ENCODE assay signal across 8 mouse cellular contexts in genomic region chr1:171329433-171330215, GRCm38 (mm10). TPM values are rescaled to one million over a fixed set of nuclear protein-coding genes. Genes with fewer than 3 reads are reported as not detected.
DNase-seq lines count a peak whose midpoint lies in the region; ATAC-seq and TF ChIP-seq lines count a peak whose summit lies in the region.

No protein-coding gene starts in this region.

- WGBS in cerebellum, adult 2 months = 2% methylated on average over 51 of the region's 61 CpGs
- WGBS in forebrain, embryonic 16.5 days = under 1% methylated on average over 40 of the region's 61 CpGs
- under 1% methylated on average over 59 of the region's 61 CpGs for WGBS in kidney, embryonic 14.5 days
- under 1% methylated on average over 36 of the region's 61 CpGs for WGBS in stomach, embryonic 16.5 days

- H3K4me3 ChIP-seq in C2C12 (ENCODE audit: insufficient read depth, poor library complexity, severe bottlenecking) = peak overlapping the region; percentile 76
- peak overlapping the region; percentile 85 for H3K4me3 ChIP-seq in cerebellum, adult 2 months (replicated peaks; ENCODE audit: insufficient read depth, low read depth, low read length)
- H3K4me3 ChIP-seq in forebrain, embryonic 16.5 days (replicated peaks; ENCODE audit: low read length) = peak overlapping the region; percentile 88
- peak overlapping the region; percentile 87 for H3K4me3 ChIP-seq in kidney, embryonic 14.5 days (ENCODE audit: low read length)
- peak overlapping the region; percentile 96 for H3K4me3 ChIP-seq in megakaryocyte, embryonic 14.5 days (replicated peaks)
- H3K4me3 ChIP-seq in stomach, embryonic 16.5 days (replicated peaks; ENCODE audit: low read length) = peak overlapping the region; percentile 79

- ATAC-seq in cerebellum, adult (ENCODE audit: insufficient number of reproducible peaks, low FRiP score, low TSS enrichment) = peak; percentile 16
- peak; percentile 83 for ATAC-seq in forebrain, embryonic 16.5 days
- peak; percentile 91 for ATAC-seq in kidney, embryonic 14.5 days (ENCODE audit: low FRiP score, low TSS enrichment)
- ATAC-seq in stomach, embryonic 16.5 days (ENCODE audit: insufficient read depth, low FRiP score) = peak; percentile 90

- peak overlapping the region; percentile 96 for H3K9ac ChIP-seq in forebrain, embryonic 16.5 days (replicated peaks; ENCODE audit: low read depth, low read length)
- H3K9ac ChIP-seq in kidney, embryonic 14.5 days (ENCODE audit: low read depth, low read length) = peak overlapping the region; percentile 93
- H3K9ac ChIP-seq in stomach, embryonic 16.5 days (ENCODE audit: low read length) = peak overlapping the region; percentile 98

- peaks cover 21% of the 10 kb centered on the region for H3K36me3 ChIP-seq in C2C12 (ENCODE audit: control insufficient read depth, insufficient read depth)
- no peaks in the 10 kb centered on the region for H3K36me3 ChIP-seq in forebrain, embryonic 16.5 days (ENCODE audit: control insufficient read depth, insufficient read depth)
- H3K36me3 ChIP-seq in kidney, embryonic 14.5 days (ENCODE audit: control insufficient read depth, insufficient read depth, low read length) = peaks cover 8% of the 10 kb centered on the region
- peaks cover 51% of the 10 kb centered on the region for H3K36me3 ChIP-seq in megakaryocyte, embryonic 14.5 days (replicated peaks; ENCODE audit: low read length)
- H3K36me3 ChIP-seq in stomach, embryonic 16.5 days (ENCODE audit: control insufficient read depth, insufficient read depth, low read length) = no peaks in the 10 kb centered on the region

- H3K4me2 ChIP-seq in forebrain, embryonic 16.5 days (ENCODE audit: low read length) = peak overlapping the region; percentile 83
- H3K4me2 ChIP-seq in kidney, embryonic 14.5 days (replicated peaks; ENCODE audit: low read depth, low read length) = peak overlapping the region; percentile 76
- H3K4me2 ChIP-seq in stomach, embryonic 16.5 days (ENCODE audit: low read depth, low read length) = peak overlapping the region; percentile 92

- H3K27me3 ChIP-seq in C2C12 (ENCODE audit: control insufficient read depth, insufficient read depth, insufficient read length) = no peaks in the 10 kb centered on the region
- H3K27me3 ChIP-seq in cerebellum, adult 2 months (ENCODE audit: control insufficient read depth, insufficient read depth, low read length) = no peaks in the 10 kb centered on the region
- no peaks in the 10 kb centered on the region for H3K27me3 ChIP-seq in forebrain, embryonic 16.5 days (replicated peaks; ENCODE audit: control insufficient read depth, insufficient read depth, low read length)
- no peaks in the 10 kb centered on the region for H3K27me3 ChIP-seq in kidney, embryonic 14.5 days (ENCODE audit: control insufficient read depth, insufficient read depth, low read length)
- no peaks in the 10 kb centered on the region for H3K27me3 ChIP-seq in megakaryocyte, embryonic 14.5 days (replicated peaks)
- no peaks in the 10 kb centered on the region for H3K27me3 ChIP-seq in stomach, embryonic 16.5 days (ENCODE audit: control insufficient read depth, insufficient read depth, low read length)

- TF ChIP-seq POLR2A in cerebellum, adult 2 months (IDR thresholded peaks at IDR 0.05; ENCODE audit: borderline replicate concordance, insufficient read depth, low read length) = no peak

- H3K79me3 ChIP-seq in C2C12 (ENCODE audit: low read depth) = peaks cover 66% of the 10 kb centered on the region

- H3K79me2 ChIP-seq in C2C12 (ENCODE audit: control insufficient read depth, insufficient read depth) = peaks cover 93% of the 10 kb centered on the region

- peak overlapping the region; percentile 95 for H3ac ChIP-seq in C2C12 (ENCODE audit: control insufficient read depth, insufficient read length, low read depth)

- DNase-seq in cerebellum, postnatal 25 days = no peak
- DNase-seq in cerebellum, adult 2 months = peak; percentile 30 to 56

- H3K27ac ChIP-seq in cerebellum, adult 2 months (ENCODE audit: insufficient read depth, low read length) = peak overlapping the region; percentile 97; the same call in 1 of the 2 replicates
- peak overlapping the region; percentile 99 for H3K27ac ChIP-seq in forebrain, embryonic 16.5 days (ENCODE audit: low read length)
- H3K27ac ChIP-seq in kidney, embryonic 14.5 days (ENCODE audit: low read depth, low read length) = peak overlapping the region; percentile 99
- peak overlapping the region; percentile 99 for H3K27ac ChIP-seq in stomach, embryonic 16.5 days (ENCODE audit: low read length)

- TF ChIP-seq CTCF in C2C12 (IDR thresholded peaks at IDR 0.05; ENCODE audit: control insufficient read depth, insufficient read depth, insufficient read length) = no peak
- TF ChIP-seq CTCF in cerebellum, adult 2 months (IDR thresholded peaks at IDR 0.05; ENCODE audit: borderline replicate concordance, insufficient read depth, low read depth, low read length) = no peak

- no peaks in the 10 kb centered on the region for H3K9me3 ChIP-seq in forebrain, embryonic 16.5 days (ENCODE audit: control insufficient read depth, low read length)
- no peaks in the 10 kb centered on the region for H3K9me3 ChIP-seq in kidney, embryonic 14.5 days (ENCODE audit: control insufficient read depth, low read length)
- no peaks in the 10 kb centered on the region for H3K9me3 ChIP-seq in megakaryocyte, embryonic 14.5 days
- no peaks in the 10 kb centered on the region for H3K9me3 ChIP-seq in stomach, embryonic 16.5 days (replicated peaks; ENCODE audit: control insufficient read depth, low read length)

- H3K4me1 ChIP-seq in cerebellum, adult 2 months (ENCODE audit: control insufficient read depth, insufficient read depth, low read length) = peaks cover 15% of the 10 kb centered on the region
- H3K4me1 ChIP-seq in forebrain, embryonic 16.5 days (replicated peaks; ENCODE audit: control insufficient read depth, insufficient read depth, low read length) = peaks cover 40% of the 10 kb centered on the region
- peaks cover 21% of the 10 kb centered on the region for H3K4me1 ChIP-seq in kidney, embryonic 14.5 days (ENCODE audit: control insufficient read depth, insufficient read depth, low read length)
- H3K4me1 ChIP-seq in megakaryocyte, embryonic 14.5 days = peaks cover 65% of the 10 kb centered on the region
- H3K4me1 ChIP-seq in stomach, embryonic 16.5 days (ENCODE audit: control insufficient read depth, insufficient read depth, low read length) = peaks cover 27% of the 10 kb centered on the region

TF ChIP-seq in C2C12, 6 proteins besides CTCF, POLR2A, EP300 and RAD21:
- TF ChIP-seq FOSL1 (IDR thresholded peaks at IDR 0.05; ENCODE audit: insufficient read depth, low read length, poor library complexity, severe bottlenecking) (no peak), USF1 (IDR thresholded peaks at IDR 0.05; ENCODE audit: low read depth) (no peak), CEBPB (IDR thresholded peaks at IDR 0.05; ENCODE audit: low read depth) (no peak), MYOD1 (IDR thresholded peaks at IDR 0.05; ENCODE audit: control insufficient read depth, insufficient read length, low read depth) (no peak), MYOG (IDR thresholded peaks at IDR 0.05; ENCODE audit: control insufficient read depth, extremely low read depth, insufficient read length) (no peak), MAX (IDR thresholded peaks at IDR 0.05) (no peak)

RNA-seq across cellular contexts. Expression of gene Dedd, which starts 0.7 kb away (rescaled TPM):
- 44.8 TPM for polyA plus RNA-seq in C2C12 (2012; fragmentation: generic; extraction: Trizol)
- polyA plus RNA-seq in cerebellum, adult 2 months (2012; rRNA removed) = 54.4 and 56.4 TPM in 2 replicates
- polyA plus RNA-seq in forebrain, embryonic 16.5 days (2015; fragmentation: Nextera tagmentation; extraction: Ambion mirVana) = 55.5 and 61.7 TPM in 2 replicates
- 38.8 and 47.1 TPM in 2 replicates for polyA plus RNA-seq in kidney, embryonic 14.5 days (2014; fragmentation: Nextera tagmentation; extraction: Ambion mirVana)
- polyA plus RNA-seq in megakaryocyte, embryonic 14.5 days (2012; ENCODE audit: insufficient read depth, low replicate concordance) = 19.6 and 45.4 TPM in 2 replicates
- polyA plus RNA-seq in stomach, embryonic 16.5 days (2015; fragmentation: Nextera tagmentation; extraction: Ambion mirVana) = 48.0 and 54.7 TPM in 2 replicates

RNA-seq across cellular contexts. Expression of gene Nit1, which starts 15.8 kb away (rescaled TPM):
- polyA plus RNA-seq in C2C12 (2012; fragmentation: generic; extraction: Trizol) = 19.5 TPM
- polyA plus RNA-seq in cerebellum, adult 2 months (2012; rRNA removed) = 68.2 TPM in 2 replicates
- 55.7 and 62.7 TPM in 2 replicates for polyA plus RNA-seq in forebrain, embryonic 16.5 days (2015; fragmentation: Nextera tagmentation; extraction: Ambion mirVana)
- 33.7 and 34.5 TPM in 2 replicates for polyA plus RNA-seq in kidney, embryonic 14.5 days (2014; fragmentation: Nextera tagmentation; extraction: Ambion mirVana)
- polyA plus RNA-seq in megakaryocyte, embryonic 14.5 days (2012; ENCODE audit: insufficient read depth, low replicate concordance) = 3.2 and 6.1 TPM in 2 replicates
- polyA plus RNA-seq in stomach, embryonic 16.5 days (2015; fragmentation: Nextera tagmentation; extraction: Ambion mirVana) = 49.6 and 51.3 TPM in 2 replicates

RNA-seq across cellular contexts. Expression of gene Pfdn2, which starts 15.8 kb away (rescaled TPM):
- polyA plus RNA-seq in C2C12 (2012; fragmentation: generic; extraction: Trizol) = 90.9 TPM
- 129 and 135 TPM in 2 replicates for polyA plus RNA-seq in cerebellum, adult 2 months (2012; rRNA removed)
- polyA plus RNA-seq in forebrain, embryonic 16.5 days (2015; fragmentation: Nextera tagmentation; extraction: Ambion mirVana) = 118 and 156 TPM in 2 replicates
- 53.7 and 103 TPM in 2 replicates for polyA plus RNA-seq in kidney, embryonic 14.5 days (2014; fragmentation: Nextera tagmentation; extraction: Ambion mirVana)
- 1.3 and 11.9 TPM in 2 replicates for polyA plus RNA-seq in megakaryocyte, embryonic 14.5 days (2012; ENCODE audit: insufficient read depth, low replicate concordance)
- polyA plus RNA-seq in stomach, embryonic 16.5 days (2015; fragmentation: Nextera tagmentation; extraction: Ambion mirVana) = 81.2 and 109 TPM in 2 replicates

RNA-seq across cellular contexts. Expression of gene Klhdc9, which starts 31.0 kb away (rescaled TPM):
- 0.05 TPM for polyA plus RNA-seq in C2C12 (2012; fragmentation: generic; extraction: Trizol)
- 7.9 and 8.2 TPM in 2 replicates for polyA plus RNA-seq in cerebellum, adult 2 months (2012; rRNA removed)
- 2.7 and 3.1 TPM in 2 replicates for polyA plus RNA-seq in forebrain, embryonic 16.5 days (2015; fragmentation: Nextera tagmentation; extraction: Ambion mirVana)
- 2.2 and 2.4 TPM in 2 replicates for polyA plus RNA-seq in kidney, embryonic 14.5 days (2014; fragmentation: Nextera tagmentation; extraction: Ambion mirVana)
- not detected in 2 replicates for polyA plus RNA-seq in megakaryocyte, embryonic 14.5 days (2012; ENCODE audit: insufficient read depth, low replicate concordance)
- polyA plus RNA-seq in stomach, embryonic 16.5 days (2015; fragmentation: Nextera tagmentation; extraction: Ambion mirVana) = 0.76 and 1.3 TPM in 2 replicates

RNA-seq across cellular contexts. Expression of gene Ufc1, which starts 34.8 kb away (rescaled TPM):
- 100 TPM for polyA plus RNA-seq in C2C12 (2012; fragmentation: generic; extraction: Trizol)
- polyA plus RNA-seq in cerebellum, adult 2 months (2012; rRNA removed) = 96.4 and 109 TPM in 2 replicates
- polyA plus RNA-seq in forebrain, embryonic 16.5 days (2015; fragmentation: Nextera tagmentation; extraction: Ambion mirVana) = 93.5 and 102 TPM in 2 replicates
- polyA plus RNA-seq in kidney, embryonic 14.5 days (2014; fragmentation: Nextera tagmentation; extraction: Ambion mirVana) = 114 and 123 TPM in 2 replicates
- polyA plus RNA-seq in megakaryocyte, embryonic 14.5 days (2012; ENCODE audit: insufficient read depth, low replicate concordance) = 18.6 and 97.6 TPM in 2 replicates
- 100 and 113 TPM in 2 replicates for polyA plus RNA-seq in stomach, embryonic 16.5 days (2015; fragmentation: Nextera tagmentation; extraction: Ambion mirVana)

Comparison
In these comparisons a context has a peak if more than half of its experiments do, and no peak if none do; other contexts are left out.
1. DNase-seq: peak in cerebellum, adult 2 months (2 of 2); none in cerebellum, postnatal 25 days (0 of 2).
2. ATAC-seq: peak in every context shown above with its lines; median percentile 91 in kidney, embryonic 14.5 days; 90 in stomach, embryonic 16.5 days; 83 in forebrain, embryonic 16.5 days; 16 in cerebellum, adult.
3. Peak in every context shown above with its lines, with median percentiles within 50 percentile points of each other: H3K4me3 ChIP-seq, H3K27ac ChIP-seq, H3K4me2 ChIP-seq and H3K9ac ChIP-seq.